Mouse (Mus musculus) gastrocnemius, adult 8-10 months (tissue): Measurements from ENCODE around the gene Hist1h4c. TPM values are rescaled to one million over a fixed set of nuclear protein-coding genes. Genes with fewer than 3 reads are reported as not detected.

Experiments
- DNase-seq, 2 experiments: peaks; one replicate each; pipeline ENCODE4 v3.0.0; 2022; ENCODE audit warnings: low spot score in 2 of 2
- total RNA-seq, 4 experiments: library from RNA; stranded (reverse); gene quantifications; 2 replicates each; pipeline ENCODE4 v1.2.4; 2022

The Hist1h4c gene
- total RNA-seq, result 10 to 100 TPM; 66.4 to 87.5 (median 79.3) TPM

DNA sequence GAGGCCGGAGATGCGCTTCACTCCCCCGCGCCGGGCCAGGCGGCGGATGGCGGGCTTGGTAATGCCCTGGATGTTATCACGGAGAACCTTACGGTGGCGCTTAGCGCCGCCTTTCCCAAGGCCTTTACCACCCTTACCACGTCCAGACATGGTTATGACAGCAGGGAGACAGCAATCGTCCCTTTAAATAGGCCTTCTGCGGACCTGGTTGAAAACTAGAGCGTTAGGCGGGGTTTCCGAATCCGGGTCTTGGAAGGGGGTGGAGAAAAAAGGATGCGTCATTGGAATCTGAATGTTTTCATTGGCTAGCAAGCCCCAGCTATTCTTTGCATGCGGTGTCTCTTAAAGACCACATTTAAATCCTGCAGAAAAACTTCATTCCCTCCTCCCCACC lies at the start of gene Hist1h4c:
Gene Hist1h4c (minus strand): TSS at position 155 of the 394 bp plus-strand sequence.
- peak; percentile 94 to 97 for DNase-seq

DNA sequence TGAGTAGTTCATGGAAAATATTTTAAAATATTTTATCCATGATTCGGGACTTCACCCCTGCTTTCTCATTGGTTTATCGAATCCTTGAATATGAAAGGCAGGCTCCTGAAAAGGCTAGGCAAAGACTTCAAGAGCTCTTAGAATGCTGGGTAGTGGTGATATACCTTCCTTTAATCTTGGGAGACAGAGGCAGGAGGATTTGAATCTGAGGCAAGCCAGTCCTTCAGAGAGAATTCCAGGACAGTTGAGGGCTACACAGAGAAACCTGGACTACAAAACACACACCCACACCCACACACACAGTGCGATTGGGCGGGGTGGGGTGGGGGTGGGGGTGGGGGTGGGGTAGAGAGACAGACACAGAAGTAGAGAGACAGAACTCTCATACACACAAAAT lies 49.6 kb upstream of the Hist1h4c start:
- DNase-seq, result no peak

DNA sequence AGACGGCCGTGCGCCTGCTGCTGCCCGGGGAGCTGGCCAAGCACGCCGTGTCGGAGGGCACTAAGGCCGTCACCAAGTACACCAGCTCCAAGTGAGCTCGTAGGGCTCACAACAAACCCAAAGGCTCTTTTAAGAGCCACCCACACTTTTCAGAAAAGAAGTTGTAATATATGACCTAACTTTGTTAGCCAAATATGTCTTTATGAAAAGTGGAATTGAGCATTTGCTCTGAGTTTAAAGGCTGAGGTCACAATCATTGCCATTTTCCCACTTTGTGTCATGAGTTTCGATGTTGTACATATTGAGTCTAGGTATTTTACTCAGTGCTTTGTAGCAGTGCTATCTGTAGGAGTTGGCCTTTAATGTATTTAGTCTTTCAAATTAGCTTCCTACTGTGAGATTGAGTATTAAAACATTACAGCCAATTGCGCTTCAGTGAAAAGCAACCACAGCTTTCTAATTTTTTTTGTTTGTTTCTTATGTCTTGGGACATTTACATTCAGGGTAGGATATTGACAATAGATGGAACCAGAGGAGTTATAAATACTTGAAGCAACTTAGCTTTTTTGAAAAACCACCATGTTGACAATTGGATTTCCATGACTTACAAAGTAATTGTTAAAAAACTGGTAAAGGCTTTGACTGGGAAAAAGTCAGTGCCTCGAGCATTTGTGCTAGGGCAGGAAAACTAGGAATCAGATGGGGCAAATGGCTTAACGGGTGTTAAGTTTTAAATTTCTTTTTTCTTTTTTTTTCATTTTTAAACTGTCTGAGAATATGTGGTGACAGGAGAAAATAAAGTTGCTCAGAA lies 49.0 kb upstream of the Hist1h4c start:
- no peak for DNase-seq

DNA sequence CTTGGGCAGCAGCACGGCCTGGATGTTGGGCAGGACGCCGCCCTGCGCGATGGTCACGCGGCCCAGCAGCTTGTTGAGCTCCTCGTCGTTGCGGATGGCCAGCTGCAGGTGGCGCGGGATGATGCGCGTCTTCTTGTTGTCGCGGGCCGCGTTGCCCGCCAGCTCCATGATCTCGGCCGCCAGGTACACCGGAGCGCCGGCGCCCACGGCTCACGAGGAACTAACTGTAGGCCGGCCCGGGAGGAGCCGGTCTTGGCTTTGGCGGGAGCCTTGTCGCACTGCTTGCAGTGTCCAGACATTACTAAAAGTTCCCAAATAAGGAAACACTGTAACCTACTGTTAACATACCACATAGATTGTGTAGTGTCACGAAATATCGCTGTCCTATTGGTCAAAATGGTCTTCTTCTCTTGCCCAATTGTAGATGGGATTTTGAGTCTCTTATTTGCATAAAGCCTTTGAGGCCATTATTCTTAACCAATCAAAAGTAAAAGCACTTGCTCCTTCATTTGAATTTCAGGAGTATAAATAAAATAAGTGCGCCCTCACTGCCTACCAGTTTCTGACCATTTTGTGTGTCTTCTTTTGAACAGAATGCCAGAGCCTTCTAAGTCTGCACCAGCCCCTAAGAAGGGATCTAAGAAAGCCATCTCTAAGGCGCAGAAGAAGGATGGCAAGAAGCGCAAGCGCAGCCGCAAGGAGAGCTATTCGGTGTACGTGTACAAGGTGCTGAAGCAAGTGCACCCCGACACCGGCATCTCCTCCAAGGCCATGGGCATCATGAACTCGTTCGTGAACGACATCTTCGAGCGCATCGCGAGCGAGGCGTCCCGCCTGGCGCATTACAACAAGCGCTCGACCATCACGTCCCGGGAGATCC lies 48.2 kb upstream of the Hist1h4c start, which contains the start of gene Hist1h2bb:
Gene Hist1h2bb (plus strand): TSS at position 534 of the 880 bp plus-strand sequence.
- peak; percentile 29 to 50 for DNase-seq

DNA sequence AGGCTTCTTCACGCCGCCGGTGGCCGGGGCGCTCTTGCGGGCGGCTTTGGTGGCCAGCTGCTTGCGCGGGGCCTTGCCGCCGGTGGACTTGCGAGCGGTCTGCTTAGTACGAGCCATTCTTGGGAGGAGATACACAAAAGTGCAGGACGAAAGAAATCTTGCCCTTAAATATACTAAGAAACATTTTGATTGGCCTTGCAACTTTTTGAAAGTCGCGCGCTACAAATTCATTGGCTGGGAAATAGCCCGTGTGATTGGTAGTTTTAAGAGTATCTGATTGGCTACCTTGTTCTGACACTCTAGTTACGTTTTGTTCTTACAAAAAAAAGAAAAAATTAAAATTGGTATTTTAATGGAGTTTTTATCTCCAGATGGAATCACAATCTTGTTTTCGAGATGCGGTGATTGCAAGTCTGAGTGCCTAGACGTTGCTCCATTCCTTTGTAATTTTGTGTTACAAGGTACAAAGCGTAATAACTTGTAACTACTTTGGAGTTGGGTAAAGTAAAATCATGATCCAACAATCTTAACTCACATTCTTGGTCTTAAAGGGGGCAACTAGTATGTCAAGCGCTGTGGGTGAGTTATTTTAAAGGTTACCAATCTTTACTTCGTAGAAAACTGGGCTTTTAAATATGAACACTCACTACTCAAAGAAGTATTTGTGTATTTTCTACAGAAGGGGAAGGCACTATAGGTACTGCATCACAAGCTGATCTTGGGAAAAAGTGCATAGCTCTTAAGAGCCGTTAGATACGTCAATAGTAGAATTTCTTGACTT lies 47.3 kb upstream of the Hist1h4c start, which contains the start of gene Hist1h3c:
Gene Hist1h3c (minus strand): TSS at position 222 of the 781 bp plus-strand sequence.
- peak; percentile 53 to 59 for DNase-seq

DNA sequence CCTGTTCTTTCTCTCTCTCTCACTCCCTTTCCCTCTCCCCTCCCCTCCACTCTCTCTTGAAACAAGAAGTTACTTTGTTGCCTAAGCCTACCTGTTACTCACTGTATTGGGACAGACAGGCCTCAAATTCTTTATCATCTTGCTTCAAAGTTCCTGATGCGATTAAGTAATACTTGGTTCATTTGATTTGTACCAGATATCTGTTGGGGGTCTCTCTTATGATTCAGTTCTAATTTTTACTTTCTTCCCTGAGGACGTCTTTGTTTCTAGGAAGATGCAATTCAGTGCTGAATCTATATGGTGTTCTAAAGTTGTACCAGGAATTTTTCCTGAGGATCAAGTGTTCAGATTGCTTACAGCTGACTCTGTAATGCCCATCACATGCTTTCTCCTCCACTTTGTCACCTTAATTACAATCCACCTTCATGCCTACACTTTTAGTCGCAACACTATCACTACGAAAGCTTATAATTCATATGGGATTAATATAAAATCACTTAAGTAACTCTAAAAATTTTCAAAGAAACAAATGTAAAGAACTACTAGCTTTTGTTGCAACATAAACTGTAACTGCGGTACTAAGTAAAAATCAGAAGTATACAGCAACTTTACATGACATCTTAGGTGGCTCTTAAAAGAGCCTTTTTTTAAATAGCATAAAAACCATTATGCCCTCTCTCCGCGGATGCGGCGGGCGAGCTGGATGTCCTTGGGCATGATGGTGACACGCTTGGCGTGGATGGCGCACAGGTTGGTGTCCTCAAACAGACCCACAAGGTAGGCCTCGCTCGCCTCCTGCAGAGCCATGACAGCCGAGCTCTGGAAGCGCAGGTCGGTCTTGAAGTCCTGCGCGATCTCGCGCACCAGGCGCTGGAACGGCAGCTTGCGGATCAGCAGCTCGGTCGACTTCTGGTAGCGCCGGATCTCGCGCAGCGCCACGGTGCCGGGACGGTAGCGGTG lies 46.4 kb upstream of the Hist1h4c start:
- no peak for DNase-seq

DNA sequence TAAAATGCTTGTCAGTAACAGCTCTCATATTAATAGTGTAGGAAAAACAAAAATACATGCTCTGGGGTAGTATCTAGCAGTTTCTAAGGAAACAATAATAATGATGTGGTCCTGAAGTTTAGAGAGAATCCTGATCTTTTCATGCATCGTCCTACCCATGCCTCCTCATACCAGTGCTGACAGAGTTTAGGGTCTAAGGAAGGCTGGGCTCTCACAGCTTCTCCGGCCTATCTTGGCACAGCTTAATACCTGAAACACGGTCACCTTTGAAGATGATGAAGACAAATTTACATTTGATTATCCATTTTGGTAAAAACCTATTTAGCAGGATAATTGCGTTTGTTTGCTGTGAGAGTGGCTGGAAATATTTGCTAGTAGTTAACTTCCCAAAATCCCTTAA lies 45.7 kb upstream of the Hist1h4c start:
- no peak for DNase-seq

DNA sequence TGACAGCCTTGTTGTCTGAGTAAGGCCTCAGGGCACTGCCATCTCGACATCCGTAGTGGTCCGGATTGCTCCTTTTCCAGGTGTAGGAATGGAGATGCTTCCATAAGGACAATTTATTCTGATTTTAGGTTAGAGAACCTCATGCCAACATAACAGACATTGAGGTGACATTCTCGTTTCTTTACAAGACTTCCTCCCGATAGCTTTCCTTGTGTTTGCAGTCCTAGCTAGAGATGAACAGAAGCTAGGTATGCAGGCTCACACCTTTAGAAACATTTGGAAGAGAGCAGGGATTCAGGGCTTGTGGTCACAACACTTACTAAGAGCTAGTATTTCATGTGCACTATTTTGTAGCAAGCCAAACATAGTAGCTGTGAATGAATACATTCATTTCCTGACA lies 45.0 kb upstream of the Hist1h4c start:
- DNase-seq, result no peak

DNA sequence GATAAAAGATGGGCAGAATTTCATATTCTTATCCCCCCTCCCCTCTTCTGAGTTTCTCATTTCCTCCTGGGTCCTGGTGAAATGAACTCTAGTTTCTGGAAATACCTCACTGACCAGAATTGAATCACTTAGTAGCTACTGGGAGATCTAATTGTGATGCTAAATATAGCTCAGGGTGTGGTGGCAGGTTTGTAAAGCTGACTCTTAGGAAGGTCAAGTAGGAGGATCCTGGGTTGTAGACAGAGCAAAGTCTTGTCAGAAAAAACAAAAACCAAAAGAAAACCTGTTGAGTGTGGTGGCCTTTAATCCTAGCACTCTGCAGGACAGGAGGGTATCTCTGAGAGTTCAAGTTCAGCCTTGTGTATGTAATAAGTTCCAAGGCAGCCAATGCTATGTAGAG lies 43.8 kb upstream of the Hist1h4c start:
- no peak for DNase-seq

DNA sequence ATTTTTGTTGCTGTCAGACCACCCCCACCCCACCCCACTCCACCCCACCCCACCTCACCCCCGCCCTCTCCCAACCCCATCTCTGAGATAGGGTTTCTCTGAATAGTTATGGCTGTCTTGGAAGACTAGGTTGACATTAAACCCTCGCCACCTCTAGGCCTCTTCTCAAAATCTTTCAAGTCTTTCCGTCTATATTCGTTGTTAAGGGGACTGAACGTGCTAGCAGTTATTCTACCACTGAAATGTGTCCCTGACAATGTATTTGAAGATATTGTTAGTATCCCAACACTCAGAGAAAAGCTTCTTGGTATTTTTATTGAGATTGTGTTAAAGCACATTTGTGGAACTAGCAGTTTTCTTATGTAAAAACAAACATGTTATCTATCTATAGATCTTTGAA lies 42.7 kb upstream of the Hist1h4c start:
- DNase-seq, result no peak

DNA sequence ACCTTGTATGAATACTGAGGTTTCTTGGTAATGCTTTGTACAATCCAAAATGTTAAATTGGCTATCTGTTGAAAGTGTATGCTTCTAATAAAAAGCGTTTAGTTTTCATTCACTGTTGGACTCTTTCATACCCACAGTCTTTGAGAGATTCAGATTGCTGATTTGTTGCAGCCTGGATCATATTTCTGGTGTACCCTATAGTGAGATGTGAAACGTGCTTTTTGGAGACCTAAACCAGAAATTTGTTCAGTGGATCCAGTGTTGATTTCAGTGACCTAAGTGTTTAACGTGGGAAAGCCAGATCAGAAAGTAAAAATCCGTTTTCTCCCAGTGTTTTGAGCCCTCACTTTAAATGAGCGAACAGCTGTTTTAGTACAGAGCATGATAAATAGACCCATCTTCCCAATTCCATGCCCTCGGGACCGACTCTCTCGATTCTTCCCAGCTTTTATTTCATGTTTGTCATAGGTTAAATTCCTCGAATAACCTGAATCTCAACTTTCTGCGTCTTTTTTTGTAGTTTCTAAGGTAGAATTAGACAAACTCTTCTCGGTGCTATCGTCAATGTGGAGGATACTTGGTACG lies 42.1 kb upstream of the Hist1h4c start:
- DNase-seq, result no peak

DNA sequence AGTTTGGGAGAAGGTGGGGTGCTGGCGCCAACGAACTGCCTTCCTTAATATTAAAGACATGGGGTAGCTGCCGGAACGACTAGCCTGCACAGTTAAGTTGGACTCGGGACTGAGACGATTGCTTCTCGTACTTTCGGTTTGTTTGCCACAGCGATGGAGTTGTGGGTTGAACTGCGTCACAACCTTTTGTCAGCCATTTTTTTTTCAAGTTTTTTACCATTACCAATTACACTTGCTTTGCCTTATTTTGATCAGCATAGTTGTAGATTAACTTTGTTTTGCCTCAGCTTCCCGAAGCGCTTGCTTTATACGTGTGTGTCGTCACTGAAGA lies 41.6 kb upstream of the Hist1h4c start:
- DNase-seq, result no peak

DNA sequence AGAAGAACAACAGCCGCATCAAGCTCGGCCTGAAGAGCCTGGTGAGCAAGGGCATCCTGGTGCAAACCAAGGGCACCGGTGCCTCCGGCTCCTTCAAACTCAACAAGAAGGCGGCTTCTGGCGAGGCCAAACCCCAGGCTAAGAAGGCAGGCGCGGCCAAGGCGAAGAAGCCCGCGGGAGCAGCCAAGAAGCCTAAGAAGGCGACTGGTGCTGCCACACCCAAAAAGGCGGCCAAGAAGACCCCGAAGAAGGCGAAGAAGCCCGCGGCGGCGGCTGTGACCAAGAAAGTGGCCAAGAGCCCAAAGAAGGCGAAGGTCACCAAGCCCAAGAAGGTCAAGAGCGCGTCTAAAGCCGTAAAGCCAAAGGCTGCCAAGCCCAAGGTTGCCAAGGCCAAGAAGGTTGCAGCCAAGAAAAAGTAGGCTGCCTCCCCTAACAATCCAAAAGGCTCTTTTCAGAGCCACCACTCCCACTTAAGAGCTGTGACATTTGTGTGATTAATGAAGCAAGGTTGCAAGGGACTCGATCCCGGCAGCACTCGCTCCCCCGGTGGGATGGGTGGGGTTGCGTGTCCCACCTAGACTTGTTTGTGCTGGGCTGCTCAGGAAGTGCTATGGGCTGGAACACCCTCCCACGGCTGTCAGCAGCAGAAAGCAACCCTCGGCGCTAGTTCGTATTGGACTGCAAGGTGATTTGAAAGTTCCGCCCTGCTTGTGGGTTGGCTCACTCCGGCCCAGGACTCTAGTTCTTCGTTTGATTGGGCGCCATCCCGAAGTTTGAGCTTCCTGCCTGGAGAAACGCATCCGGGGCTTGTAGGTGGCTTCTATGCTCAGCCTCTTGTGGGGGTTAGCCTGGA lies 41.0 kb upstream of the Hist1h4c start:
- DNase-seq, result peak; percentile 91 to 93

DNA sequence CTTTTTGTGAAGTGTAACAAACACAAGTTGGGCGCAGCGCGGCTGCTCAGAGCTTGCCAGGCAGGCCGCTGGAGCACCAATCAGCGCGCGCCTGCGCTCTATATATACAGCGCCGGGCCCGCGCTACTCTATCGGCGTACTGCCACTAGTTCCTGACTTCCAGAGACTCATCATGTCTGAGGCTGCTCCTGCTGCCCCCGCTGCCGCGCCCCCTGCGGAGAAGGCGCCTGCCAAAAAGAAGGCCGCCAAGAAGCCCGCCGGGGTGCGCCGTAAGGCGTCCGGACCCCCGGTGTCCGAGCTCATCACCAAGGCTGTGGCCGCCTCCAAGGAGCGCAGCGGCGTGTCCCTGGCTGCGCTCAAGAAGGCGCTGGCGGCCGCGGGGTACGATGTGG lies 40.4 kb upstream of the Hist1h4c start, which contains the start of gene Hist1h1c:
Gene Hist1h1c (plus strand): TSS at position 132 of the 392 bp plus-strand sequence.
- DNase-seq, result peak; percentile 83 to 87

DNA sequence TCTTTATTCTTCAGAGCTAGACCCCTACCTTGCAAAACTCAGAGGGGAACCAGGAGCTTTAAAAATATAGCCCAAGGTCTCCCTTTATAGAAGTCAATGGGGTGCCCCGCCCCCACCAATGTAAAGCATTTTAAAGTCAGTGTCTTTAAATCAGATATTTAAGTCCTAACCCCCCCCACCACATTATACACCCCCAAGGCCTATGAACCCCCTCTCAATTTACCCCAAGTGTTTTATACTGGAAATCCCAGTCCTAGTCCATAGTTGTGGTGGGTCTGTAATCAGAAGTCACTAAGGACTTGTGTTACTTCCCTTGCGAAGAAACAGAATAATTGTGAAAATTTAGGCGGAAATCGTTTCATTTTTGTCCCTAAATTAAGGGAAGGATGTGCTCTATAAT lies 39.8 kb upstream of the Hist1h4c start:
- no peak for DNase-seq

DNA sequence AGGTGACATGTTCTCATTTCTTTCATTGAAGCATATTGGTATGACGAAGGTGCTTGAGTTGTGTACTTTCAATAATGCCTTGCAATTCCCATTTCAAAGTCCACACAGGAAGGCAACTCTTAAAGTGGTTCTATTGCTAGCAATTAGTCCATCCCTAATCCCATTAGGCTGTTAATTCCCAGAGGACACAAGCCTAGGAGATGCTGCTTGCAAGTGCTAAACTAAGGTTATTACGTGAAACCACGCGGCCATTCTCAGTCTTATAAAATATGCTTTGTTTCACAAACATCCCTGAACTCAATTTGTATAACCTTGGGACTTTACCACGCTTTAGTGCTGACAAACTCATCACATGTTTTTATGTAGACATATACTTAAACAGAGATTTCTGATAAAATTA lies 38.8 kb upstream of the Hist1h4c start:
- no peak for DNase-seq

DNA sequence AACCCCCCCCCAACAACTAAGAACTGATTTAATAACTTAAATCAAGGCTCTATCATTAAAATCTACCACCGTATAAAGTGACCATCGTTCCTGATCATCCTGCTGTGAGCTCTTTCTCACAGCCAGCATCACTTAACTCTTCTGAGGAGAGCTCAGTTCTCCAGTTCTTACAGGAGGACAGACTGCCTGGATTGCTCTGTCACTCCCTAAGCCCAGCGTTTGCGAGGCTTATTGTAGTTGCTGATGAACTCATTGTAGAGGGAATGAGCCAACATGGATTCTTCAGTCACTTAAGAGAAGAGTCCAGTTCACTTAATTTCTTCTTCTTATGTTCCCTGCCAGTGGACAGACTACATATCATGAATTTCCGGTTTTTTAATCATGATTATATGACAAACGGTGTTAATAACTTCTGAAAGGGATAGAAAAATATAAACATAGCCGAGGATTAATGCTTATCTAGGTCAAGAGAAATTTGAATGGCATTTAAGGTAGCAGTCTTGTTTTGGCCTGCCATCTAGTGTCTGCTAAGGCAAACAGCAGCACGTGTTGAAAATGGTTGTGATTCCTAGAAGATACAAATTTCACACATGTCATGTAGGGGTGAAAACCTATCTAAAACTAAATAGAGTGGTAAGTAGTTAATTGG lies 34.0 kb upstream of the Hist1h4c start:
- no peak for DNase-seq

DNA sequence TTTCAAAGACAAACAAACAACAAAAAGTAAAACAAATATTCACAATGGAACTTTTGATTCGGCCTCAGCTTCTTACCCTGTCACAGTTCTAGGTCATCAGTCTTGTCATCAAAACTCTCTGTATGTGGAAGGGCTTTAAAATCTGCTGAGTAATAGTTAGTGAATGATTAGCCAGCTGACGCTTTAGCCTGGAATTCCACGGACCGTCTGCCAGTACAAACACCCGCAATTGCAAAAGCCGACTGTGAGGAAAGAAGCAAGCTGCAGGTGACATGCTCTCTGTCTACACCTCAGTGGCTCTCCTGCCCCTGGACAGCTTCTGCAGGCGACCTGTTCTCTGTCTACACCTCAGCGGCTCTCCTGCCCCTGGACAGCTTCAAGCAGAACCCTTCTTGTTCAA lies 32.2 kb upstream of the Hist1h4c start:
- no peak for DNase-seq

DNA sequence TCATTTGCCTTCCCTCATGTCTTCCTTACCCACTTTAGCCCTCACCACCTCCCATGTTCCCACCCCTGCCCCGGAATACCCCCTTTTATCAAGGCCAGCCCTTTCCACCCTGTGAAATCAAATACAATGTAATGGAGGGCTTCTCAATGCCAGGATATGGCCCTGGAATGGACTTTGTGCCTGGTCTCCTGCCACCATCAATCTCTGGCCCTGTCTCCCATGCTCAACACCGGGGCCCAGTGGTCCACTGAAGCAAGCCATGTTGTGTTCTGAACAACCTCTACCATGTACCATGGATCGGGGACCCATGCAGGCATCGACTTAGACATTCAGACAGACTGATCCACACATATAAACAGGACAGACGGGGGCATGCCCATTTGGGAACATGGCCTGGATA lies 31.5 kb upstream of the Hist1h4c start:
- no peak for DNase-seq
